Mouse (Mus musculus) intestine, postnatal 0 days (tissue): ENCODE data around the gene Slc20a1. TPM values are rescaled to one million over a fixed set of nuclear protein-coding genes. Genes with fewer than 3 reads are reported as not detected.

Experiments
- ATAC-seq: fragments of 200-750 bp; cut with Nextera tagmentation; 2 replicates; pipeline ENCODE4 v1.8.0; 2017; ENCODE audit warnings: mild to moderate bottlenecking, moderate TSS enrichment, moderate library complexity
- H3K27ac ChIP-seq: fragments of 300-500 bp; sonication (generic); 2 replicates; pipeline ENCODE4 v1.5.1; 2014; ENCODE audit warnings: mild to moderate bottlenecking, low read depth, low read length, moderate library complexity
- H3K27me3 ChIP-seq: fragments of 300-500 bp; sonication (generic); replicated peaks from 2 replicates; pipeline ENCODE4 v1.6.1; 2014; ENCODE audit warnings: low read length, mixed read lengths; ENCODE audit not compliant: control insufficient read depth, insufficient read depth
- H3K36me3 ChIP-seq: fragments of 300-500 bp; sonication (generic); 2 replicates; pipeline ENCODE4 v1.6.1; 2014; ENCODE audit warnings: mild to moderate bottlenecking, moderate library complexity; ENCODE audit not compliant: control insufficient read depth, insufficient read depth
- H3K4me1 ChIP-seq: fragments of 300-500 bp; sonication (generic); replicated peaks from 2 replicates; pipeline ENCODE4 v1.6.1; 2014; ENCODE audit warnings: antibody characterized with exemption, low read length, mixed read lengths; ENCODE audit not compliant: control insufficient read depth, insufficient read depth
- H3K4me2 ChIP-seq: fragments of 300-500 bp; sonication (generic); replicated peaks from 2 replicates; pipeline ENCODE4 v1.6.1; 2014; ENCODE audit warnings: low read depth, mild to moderate bottlenecking, moderate library complexity
- H3K4me3 ChIP-seq: fragments of 300-500 bp; sonication (generic); 2 replicates; pipeline ENCODE4 v1.5.1; 2014; ENCODE audit warnings: low read depth, low read length
- H3K9ac ChIP-seq: fragments of 300-500 bp; sonication (generic); 2 replicates; pipeline ENCODE4 v1.6.1; 2014; ENCODE audit warnings: mild to moderate bottlenecking, low read depth, low read length
- H3K9me3 ChIP-seq: fragments of 300-500 bp; sonication (generic); 2 replicates; pipeline ENCODE4 v1.6.1; 2016; ENCODE audit warnings: mixed run types; ENCODE audit not compliant: control insufficient read depth
- CTCF ChIP-seq: sonication (generic); IDR thresholded peaks from 2 replicates; pipeline ENCODE4 v1.5.1; 2016; ENCODE audit warnings: low read depth, mild to moderate bottlenecking, control low read depth, antibody characterized with exemption, moderate library complexity
- WGBS: fragments of 180-500 bp; shearing (Covaris S2); extraction: QIAGEN DNeasy Blood & Tissue Kit; methylation state at CpG from one replicate; pipeline ENCODE4 v1.1.7; 2014; 5-methylcytosine and 5-hydroxymethylcytosine counted together
- polyA plus RNA-seq: library from polyadenylated mRNA; unstranded; fragments of >200 nt; fragmentation: Nextera tagmentation; extraction: Ambion mirVana; gene quantifications from 2 replicates; pipeline ENCODE4 v1.2.1, GENCODE M21; 2015

Gene Slc20a1
- polyA plus RNA-seq, 1 experiment from 2014 or later, result 14.4 TPM

- H3K9me3 ChIP-seq, result no peaks in the 10 kb centered on the region
- 17% methylated on average over 28 of the region's 31 CpGs for WGBS
- no peaks in the 10 kb centered on the region for H3K4me1 ChIP-seq
- peak overlapping the region; percentile 87 for H3K9ac ChIP-seq
- H3K27ac ChIP-seq, result peak overlapping the region; percentile 82; the same call in 1 of the 2 replicates
- peak overlapping the region; percentile 92 for H3K4me2 ChIP-seq
- no peak for TF ChIP-seq CTCF
- no peak for ATAC-seq
- no peaks in the 10 kb centered on the region for H3K27me3 ChIP-seq
- H3K4me3 ChIP-seq, result peak overlapping the region; percentile 95
- peaks cover 11% of the 10 kb centered on the region for H3K36me3 ChIP-seq
Measured at GRCm38 (mm10) chr2:129199328-129200085, 943 bp downstream of the Slc20a1 start.

DNA sequence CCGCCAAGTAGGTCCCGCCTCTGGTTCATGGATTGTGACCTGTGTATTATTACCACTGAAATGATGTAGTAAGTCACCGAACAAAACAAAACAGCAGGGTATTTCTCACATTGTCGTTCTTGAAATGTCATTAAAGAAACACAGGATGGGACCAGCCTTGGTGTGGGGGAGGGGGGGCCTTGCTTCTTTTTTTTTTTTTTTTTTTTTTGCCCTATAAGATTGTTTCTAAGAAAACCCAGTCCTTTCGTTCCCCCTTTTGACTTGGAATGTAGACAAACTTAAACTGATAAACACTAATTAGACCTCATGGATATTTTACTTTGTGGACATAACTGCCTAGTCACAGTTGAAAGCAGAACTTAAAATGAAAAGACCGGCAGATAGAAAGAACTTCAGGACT lies 6.4 kb downstream of the Slc20a1 start:
- 73% methylated on average over 6 of the region's 6 CpGs for WGBS
- TF ChIP-seq CTCF, result no peak
- peaks cover 63% of the 10 kb centered on the region for H3K36me3 ChIP-seq

DNA sequence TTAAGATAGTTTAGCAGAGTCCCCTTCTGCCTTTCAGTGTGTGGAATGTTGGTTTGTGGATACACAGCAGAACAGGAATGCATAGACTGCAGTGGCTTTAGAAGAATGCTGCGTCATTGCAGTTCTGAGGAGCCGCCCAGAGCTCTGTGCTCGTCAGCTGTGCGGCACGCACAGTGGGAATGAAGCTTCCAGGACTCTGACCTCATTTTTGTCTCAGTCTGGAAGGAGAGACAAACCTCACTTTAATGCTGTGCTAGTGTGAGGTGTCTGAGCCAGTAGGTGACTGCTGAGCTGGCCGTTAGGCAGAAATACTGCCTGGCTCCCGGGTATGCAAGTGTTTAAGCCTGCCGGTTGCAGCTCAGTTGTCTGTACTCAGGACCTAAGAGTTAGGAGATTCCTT lies 8.3 kb downstream of the Slc20a1 start:
- WGBS, result 76% methylated on average over 8 of the region's 8 CpGs
- H3K9me3 ChIP-seq, result no peaks in the 10 kb centered on the region
- ATAC-seq, result peak; percentile 60; the same call in 1 of the 2 replicates
- no peak overlapping the region for H3K9ac ChIP-seq
- H3K4me1 ChIP-seq, result no peaks in the 10 kb centered on the region
- H3K4me2 ChIP-seq, result no peak overlapping the region
- H3K27me3 ChIP-seq, result no peaks in the 10 kb centered on the region
- H3K4me3 ChIP-seq, result no peak overlapping the region
- peaks cover 71% of the 10 kb centered on the region for H3K36me3 ChIP-seq
- no peak for TF ChIP-seq CTCF
- no peak overlapping the region for H3K27ac ChIP-seq

More for the DNA sequence above, 6.4 kb downstream of the Slc20a1 start:
- ATAC-seq, result no peak
- no peaks in the 10 kb centered on the region for H3K4me1 ChIP-seq
- no peak overlapping the region for H3K4me2 ChIP-seq
- H3K9ac ChIP-seq, result no peak overlapping the region
- H3K27ac ChIP-seq, result no peak overlapping the region
- no peaks in the 10 kb centered on the region for H3K27me3 ChIP-seq
- H3K4me3 ChIP-seq, result no peak overlapping the region
- no peaks in the 10 kb centered on the region for H3K9me3 ChIP-seq

- 76% methylated on average over 8 of the region's 8 CpGs for WGBS
- H3K9ac ChIP-seq, result no peak overlapping the region
- no peaks in the 10 kb centered on the region for H3K9me3 ChIP-seq
- H3K4me1 ChIP-seq, result no peaks in the 10 kb centered on the region
- H3K36me3 ChIP-seq, result peaks cover 76% of the 10 kb centered on the region
- ATAC-seq, result no peak
- no peak for TF ChIP-seq CTCF
- H3K4me2 ChIP-seq, result no peak overlapping the region
- H3K27me3 ChIP-seq, result no peaks in the 10 kb centered on the region
- H3K27ac ChIP-seq, result no peak overlapping the region
- H3K4me3 ChIP-seq, result no peak overlapping the region
Measured at GRCm38 (mm10) chr2:129208181-129208746, 9.7 kb downstream of the Slc20a1 start.

DNA sequence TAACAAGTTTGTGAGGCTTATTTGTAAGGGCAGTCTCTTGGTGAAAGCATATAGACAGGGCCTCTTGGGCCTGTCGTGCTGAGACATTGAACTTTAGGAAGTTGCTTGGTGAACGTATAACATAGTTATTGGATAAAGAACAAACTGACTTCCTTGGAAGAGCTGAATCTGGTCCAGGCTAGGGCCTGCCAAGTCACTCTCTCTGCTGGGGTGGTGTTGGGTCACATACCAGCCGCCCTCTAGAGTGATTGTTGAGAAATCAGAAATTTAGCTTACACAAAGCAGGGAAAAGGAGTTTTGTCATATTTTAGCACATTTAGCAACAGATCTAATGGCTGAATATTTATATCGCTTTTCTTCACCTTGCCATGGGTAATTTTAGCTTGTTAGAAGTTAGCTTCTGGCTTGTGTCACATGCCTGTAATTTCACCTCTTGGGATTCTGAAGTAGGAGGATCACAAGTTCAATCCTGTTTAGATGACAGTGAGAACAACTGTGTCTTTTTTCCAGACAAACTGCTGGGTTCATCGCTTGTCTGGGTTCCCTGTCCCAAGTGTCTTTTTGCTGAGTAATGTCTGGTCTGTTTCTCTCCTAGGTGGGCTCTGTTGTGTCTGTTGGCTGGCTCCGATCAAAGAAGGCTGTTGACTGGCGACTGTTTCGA lies 11.7 kb downstream of the Slc20a1 start:
- no peak for TF ChIP-seq CTCF
- Histone ChIP-seq H3K4me3 (no peak overlapping the region), H3K27ac (no peak overlapping the region), H3K4me2 (no peak overlapping the region), H3K9me3 (no peaks in the 10 kb centered on the region), H3K9ac (no peak overlapping the region), H3K27me3 (no peaks in the 10 kb centered on the region), H3K36me3 (peaks cover 62% of the 10 kb centered on the region), H3K4me1 (no peaks in the 10 kb centered on the region)
- no peak for ATAC-seq
- WGBS, result 66% methylated on average over 8 of the region's 8 CpGs

DNA sequence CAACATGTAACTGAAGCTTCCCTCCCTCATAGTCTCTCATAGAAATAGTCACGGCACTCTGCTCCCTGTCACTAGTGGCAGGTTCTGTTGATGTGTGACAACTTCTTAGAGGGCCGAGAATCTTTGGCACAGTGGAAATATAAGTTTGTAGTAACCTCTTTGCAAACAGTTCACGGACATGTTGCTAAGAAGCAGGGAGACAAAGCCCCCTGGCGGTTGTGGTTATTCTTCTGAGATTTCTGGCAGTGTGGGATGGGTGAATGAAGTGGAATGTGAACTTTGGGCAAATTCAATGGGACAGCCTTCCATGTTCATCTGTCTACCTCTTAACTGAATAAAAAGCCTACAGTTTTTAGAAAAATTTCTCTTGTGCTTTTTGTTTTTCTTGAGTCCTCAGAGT lies 12.7 kb downstream of the Slc20a1 start:
- WGBS, result 75% methylated on average over 4 of the region's 4 CpGs
- Histone ChIP-seq H3K4me3 (no peak overlapping the region), H3K27me3 (no peaks in the 10 kb centered on the region), H3K27ac (no peak overlapping the region), H3K9me3 (no peaks in the 10 kb centered on the region), H3K4me2 (no peak overlapping the region), H3K4me1 (no peaks in the 10 kb centered on the region), H3K9ac (no peak overlapping the region), H3K36me3 (peaks cover 53% of the 10 kb centered on the region)
- ATAC-seq, result no peak
- 0 out of 2 replicates have a peak, but pooled peaks have one; percentile 28 for TF ChIP-seq CTCF
